32 mouse cellular contexts compared by ENCODE assay signal in genomic region chr1:126731691-126732090, GRCm38 (mm10).
"Had no signal": no experiment of that assay in that cellular context is flagged by ENCODE, and none has a peak within 500 bp of the region (broad histone marks: within the 10 kb centered on the region; RNA-seq: fewer than 3 reads in every experiment).

No protein-coding gene starts in this region.

- H3K27me3 ChIP-seq: limb, embryonic 15.5 days; liver, embryonic 15.5 days; lung, embryonic 15.5 days; neural tube, embryonic 12.5 days had no signal

- DNase-seq: left cerebral cortex, postnatal 4 days; liver; liver, embryonic 13.5 days; liver, postnatal 0 days; lung, adult 18-20 months; lung, adult 2 months; lung, embryonic 14.5 days; lung, postnatal 10 days; lung, postnatal 14 days; lung, postnatal 36 days; lung, postnatal 4 days; midbrain, embryonic 14.5 days had no signal

- H3K4me3 ChIP-seq: limb, embryonic 10.5 days; limb, embryonic 12.5 days; limb, embryonic 13.5 days; limb, embryonic 15.5 days; liver, embryonic 12.5 days; liver, embryonic 13.5 days; liver, embryonic 15.5 days; lung, embryonic 15.5 days; megakaryocyte, embryonic 14.5 days; midbrain, embryonic 10.5 days; midbrain, embryonic 12.5 days; midbrain, embryonic 13.5 days; midbrain, embryonic 15.5 days; myocyte; neural tube, embryonic 12.5 days had no signal

- H3K9me3 ChIP-seq: limb, embryonic 10.5 days; limb, embryonic 12.5 days; limb, embryonic 13.5 days; limb, embryonic 15.5 days; liver, embryonic 12.5 days; liver, embryonic 13.5 days; liver, embryonic 15.5 days; lung, embryonic 15.5 days; megakaryocyte, embryonic 14.5 days; midbrain, embryonic 10.5 days; midbrain, embryonic 12.5 days; midbrain, embryonic 13.5 days; midbrain, embryonic 15.5 days; neural tube, embryonic 12.5 days had no signal

- H3K9ac ChIP-seq: limb, embryonic 12.5 days; limb, embryonic 13.5 days; limb, embryonic 15.5 days; liver, embryonic 12.5 days; liver, embryonic 13.5 days; liver, embryonic 14.5 days; liver, embryonic 15.5 days; liver, postnatal 0 days; lung, embryonic 14.5 days; lung, embryonic 15.5 days; midbrain, embryonic 12.5 days; midbrain, embryonic 13.5 days; midbrain, embryonic 15.5 days; neural tube, embryonic 12.5 days had no signal

- ATAC-seq: liver, embryonic 12.5 days; liver, postnatal 0 days; lung, postnatal 0 days; midbrain, embryonic 13.5 days; midbrain, embryonic 15.5 days; midbrain, embryonic 16.5 days had no signal

- H3K36me3 ChIP-seq: limb, embryonic 10.5 days; limb, embryonic 12.5 days; limb, embryonic 13.5 days; limb, embryonic 15.5 days; liver, embryonic 12.5 days; liver, embryonic 13.5 days; liver, embryonic 15.5 days; lung, embryonic 15.5 days; midbrain, embryonic 12.5 days; midbrain, embryonic 13.5 days; midbrain, embryonic 15.5 days; neural tube, embryonic 12.5 days had no signal

- H3K27ac ChIP-seq: limb, embryonic 10.5 days; limb, embryonic 12.5 days; limb, embryonic 13.5 days; limb, embryonic 15.5 days; liver, embryonic 12.5 days; liver, embryonic 13.5 days; liver, embryonic 14.5 days; liver, embryonic 15.5 days; lung, embryonic 15.5 days; macrophage; midbrain, embryonic 10.5 days; midbrain, embryonic 12.5 days; midbrain, embryonic 13.5 days; midbrain, embryonic 15.5 days; neural tube, embryonic 12.5 days had no signal

- H3K4me2 ChIP-seq: limb, embryonic 12.5 days; limb, embryonic 13.5 days; limb, embryonic 15.5 days; liver, embryonic 11.5 days; liver, embryonic 12.5 days; liver, embryonic 13.5 days; liver, embryonic 15.5 days; lung, embryonic 14.5 days; lung, embryonic 15.5 days; midbrain, embryonic 11.5 days; midbrain, embryonic 12.5 days; midbrain, embryonic 13.5 days; midbrain, embryonic 15.5 days; neural tube, embryonic 12.5 days had no signal

- H3K4me1 ChIP-seq: liver, embryonic 12.5 days; liver, embryonic 13.5 days; liver, embryonic 15.5 days; megakaryocyte, embryonic 14.5 days had no signal
